Mouse (Mus musculus) midbrain, postnatal 0 days (tissue): ENCODE results near the gene Kcnd3. TPM values are rescaled to one million over a fixed set of nuclear protein-coding genes. Genes with fewer than 3 reads are reported as not detected.

Source experiments
- ATAC-seq: fragments of 200-750 bp; cut with Nextera tagmentation; 2 replicates; pipeline ENCODE4 v1.8.0; 2017; ENCODE audit warnings: moderate number of reproducible peaks, mild to moderate bottlenecking, moderate TSS enrichment, moderate library complexity; ENCODE audit not compliant: low FRiP score
- DNase-seq: peaks from one replicate; pipeline ENCODE4 v3.0.0-alpha.2; 2015; ENCODE audit warnings: low spot score
- H3K27ac ChIP-seq: fragments of 300-500 bp; sonication (generic); 2 replicates; pipeline ENCODE4 v1.5.1; 2014; ENCODE audit warnings: low read depth, mild to moderate bottlenecking, low read length, mixed read lengths
- H3K27me3 ChIP-seq: fragments of 300-500 bp; sonication (generic); 2 replicates; pipeline ENCODE4 v1.6.1; 2014; ENCODE audit warnings: low read length, control low read depth, mixed read lengths; ENCODE audit not compliant: insufficient read depth
- H3K36me3 ChIP-seq: fragments of 300-500 bp; sonication (generic); 2 replicates; pipeline ENCODE4 v1.6.1; 2014; ENCODE audit warnings: low read length, control low read depth, mixed read lengths; ENCODE audit not compliant: insufficient read depth
- H3K4me1 ChIP-seq: fragments of 300-500 bp; sonication (generic); 2 replicates; pipeline ENCODE4 v1.6.1; 2014; ENCODE audit warnings: mild to moderate bottlenecking, control low read depth, antibody characterized with exemption, low read length, mixed read lengths; ENCODE audit not compliant: insufficient read depth
- H3K4me2 ChIP-seq: fragments of 300-500 bp; sonication (generic); 2 replicates; pipeline ENCODE4 v1.6.1; 2014; ENCODE audit warnings: low read depth, mild to moderate bottlenecking, low read length, mixed read lengths; ENCODE audit not compliant: poor library complexity, severe bottlenecking
- H3K4me3 ChIP-seq: fragments of 300-500 bp; sonication (generic); 2 replicates; pipeline ENCODE4 v1.5.1; 2014; ENCODE audit warnings: low read depth, mild to moderate bottlenecking, low read length, moderate library complexity
- H3K9ac ChIP-seq: fragments of 300-500 bp; sonication (generic); replicated peaks from 2 replicates; pipeline ENCODE4 v1.6.1; 2014; ENCODE audit warnings: mild to moderate bottlenecking, low read length, moderate library complexity, mixed read lengths; ENCODE audit not compliant: poor library complexity, severe bottlenecking
- H3K9me3 ChIP-seq: fragments of 300-500 bp; sonication (generic); 2 replicates; pipeline ENCODE4 v1.6.1; 2016; ENCODE audit warnings: low read length, control low read depth
- CTCF ChIP-seq: IDR thresholded peaks from 2 replicates; pipeline ENCODE4 v1.5.1; 2016; ENCODE audit warnings: antibody characterized with exemption, mild to moderate bottlenecking
- WGBS: fragments of 180-500 bp; shearing (Covaris S2); extraction: QIAGEN DNeasy Blood & Tissue Kit; methylation state at CpG from one replicate; pipeline ENCODE4 v1.1.7; 2014; 5-methylcytosine and 5-hydroxymethylcytosine counted together
- polyA plus RNA-seq: library from polyadenylated mRNA; unstranded; fragments of >200 nt; fragmentation: Nextera tagmentation; extraction: Ambion mirVana; gene quantifications from 2 replicates; pipeline ENCODE4 v1.2.1, GENCODE M21; 2015
- total RNA-seq: library from RNA; depleted of rRNA; stranded (reverse); fragments of >200 nt; gene quantifications from 2 replicates; pipeline ENCODE4 v1.2.3, GENCODE M21; 2014

Kcnd3 gene
- total and polyA plus RNA-seq, 2 experiments from 2014 or later = 10.6 to 80.5 TPM

GRCm38 (mm10) chr3:105515035-105515434 is 62.9 kb downstream of the Kcnd3 start:
- Histone ChIP-seq H3K36me3 (no peaks in the 10 kb centered on the region), H3K27ac (no peak overlapping the region), H3K4me3 (no peak overlapping the region), H3K27me3 (no peaks in the 10 kb centered on the region), H3K4me1 (no peaks in the 10 kb centered on the region), H3K9me3 (no peaks in the 10 kb centered on the region), H3K4me2 (no peak overlapping the region), H3K9ac (no peak overlapping the region)
- no peak for TF ChIP-seq CTCF
- no peak for ATAC-seq
- no peak for DNase-seq

- Histone ChIP-seq H3K27me3 (no peaks in the 10 kb centered on the region), H3K27ac (no peak overlapping the region), H3K4me3 (no peak overlapping the region), H3K4me2 (no peak overlapping the region), H3K9ac (no peak overlapping the region), H3K9me3 (no peaks in the 10 kb centered on the region), H3K36me3 (no peaks in the 10 kb centered on the region), H3K4me1 (no peaks in the 10 kb centered on the region)
- 88% methylated on average over 1 of the region's 1 CpGs for WGBS
- TF ChIP-seq CTCF = peak; percentile 42
- DNase-seq (peak; percentile 41), ATAC-seq (no peak)
Observed at GRCm38 (mm10) chr3:105515640-105516039, 63.5 kb downstream of the Kcnd3 start.

GRCm38 (mm10) chr3:105520446-105520845 is 68.3 kb downstream of the Kcnd3 start:
- Histone ChIP-seq H3K27me3 (no peaks in the 10 kb centered on the region), H3K36me3 (no peaks in the 10 kb centered on the region), H3K4me3 (no peak overlapping the region), H3K27ac (0 out of 2 replicates have a peak overlapping the region, but pooled peaks have one; percentile 44), H3K4me2 (no peak overlapping the region), H3K4me1 (peaks cover 6% of the 10 kb centered on the region), H3K9me3 (no peaks in the 10 kb centered on the region), H3K9ac (no peak overlapping the region)
- 80% methylated on average over 6 of the region's 6 CpGs for WGBS
- ATAC-seq (no peak), DNase-seq (no peak)
- no peak for TF ChIP-seq CTCF

GRCm38 (mm10) chr3:105521178-105521631 is 69.1 kb downstream of the Kcnd3 start:
- no peak for TF ChIP-seq CTCF
- no peaks in the 10 kb centered on the region for H3K36me3 ChIP-seq
- ATAC-seq (peak; percentile 65; the same call in 1 of the 2 replicates), DNase-seq (peak; percentile 92)
- H3K27me3 ChIP-seq = no peaks in the 10 kb centered on the region
- no peak overlapping the region for H3K4me2 ChIP-seq
- peak overlapping the region; percentile 44 for H3K27ac ChIP-seq
- H3K4me3 ChIP-seq = no peak overlapping the region
- WGBS = 52% methylated on average over 12 of the region's 12 CpGs
- no peak overlapping the region for H3K9ac ChIP-seq
- peaks cover 6% of the 10 kb centered on the region for H3K4me1 ChIP-seq
- H3K9me3 ChIP-seq = no peaks in the 10 kb centered on the region

GRCm38 (mm10) chr3:105521639-105522038 is 69.5 kb downstream of the Kcnd3 start:
- DNase-seq (no peak), ATAC-seq (0 out of 2 replicates have a peak, but pooled peaks have one; percentile 11)
- Histone ChIP-seq H3K4me2 (no peak overlapping the region), H3K9me3 (no peaks in the 10 kb centered on the region), H3K27me3 (no peaks in the 10 kb centered on the region), H3K36me3 (no peaks in the 10 kb centered on the region), H3K27ac (no peak overlapping the region), H3K9ac (no peak overlapping the region), H3K4me3 (no peak overlapping the region), H3K4me1 (peaks cover 6% of the 10 kb centered on the region)
- no peak for TF ChIP-seq CTCF
- 82% methylated on average over 4 of the region's 4 CpGs for WGBS

- Histone ChIP-seq H3K4me1 (peaks cover 29% of the 10 kb centered on the region), H3K4me2 (no peak overlapping the region), H3K36me3 (no peaks in the 10 kb centered on the region), H3K9ac (no peak overlapping the region), H3K27ac (no peak overlapping the region), H3K27me3 (no peaks in the 10 kb centered on the region), H3K4me3 (no peak overlapping the region), H3K9me3 (no peaks in the 10 kb centered on the region)
- 36% methylated on average over 8 of the region's 8 CpGs for WGBS
- DNase-seq = no peak
- no peak for ATAC-seq
- no peak for TF ChIP-seq CTCF
Observed at GRCm38 (mm10) chr3:105528860-105529259, 76.7 kb downstream of the Kcnd3 start.
